Mouse (Mus musculus) liver, embryonic 13.5 days (tissue): ENCODE results near the gene Dync2li1. TPM values are rescaled to one million over a fixed set of nuclear protein-coding genes. Genes with fewer than 3 reads are reported as not detected.

Source experiments
- ATAC-seq: fragments of 200-750 bp; cut with Nextera tagmentation; 2 replicates; pipeline ENCODE4 v1.8.0; 2017; ENCODE audit warnings: low read depth, mild to moderate bottlenecking, moderate number of reproducible peaks, moderate library complexity
- DNase-seq: peaks from one replicate; pipeline ENCODE4 v3.0.0; 2022
- H3K27ac ChIP-seq: fragments of 300-500 bp; sonication (generic); 2 replicates; pipeline ENCODE4 v1.5.1; 2015; ENCODE audit warnings: moderate library complexity, mild to moderate bottlenecking, inconsistent platforms
- H3K27me3 ChIP-seq: fragments of 300-500 bp; sonication (generic); 2 replicates; pipeline ENCODE4 v1.6.1; 2015; ENCODE audit warnings: mild to moderate bottlenecking, inconsistent platforms
- H3K36me3 ChIP-seq: fragments of 300-500 bp; sonication (generic); 2 replicates; pipeline ENCODE4 v1.6.1; 2015; ENCODE audit warnings: mild to moderate bottlenecking, inconsistent platforms
- H3K4me1 ChIP-seq: fragments of 300-500 bp; sonication (generic); replicated peaks from 2 replicates; pipeline ENCODE4 v1.6.1; 2015; ENCODE audit warnings: inconsistent platforms
- H3K4me2 ChIP-seq: fragments of 300-500 bp; sonication (generic); 2 replicates; pipeline ENCODE4 v1.6.1; 2015; ENCODE audit warnings: inconsistent platforms, mild to moderate bottlenecking, moderate library complexity
- H3K4me3 ChIP-seq: fragments of 300-500 bp; sonication (generic); replicated peaks from 2 replicates; pipeline ENCODE4 v1.5.1; 2015; ENCODE audit warnings: mild to moderate bottlenecking, inconsistent platforms
- H3K9ac ChIP-seq: fragments of 300-500 bp; sonication (generic); 2 replicates; pipeline ENCODE4 v1.6.1; 2015; ENCODE audit warnings: mild to moderate bottlenecking, inconsistent platforms
- H3K9me3 ChIP-seq: fragments of 300-500 bp; sonication (generic); replicated peaks from 2 replicates; pipeline ENCODE4 v1.6.1; 2016; ENCODE audit warnings: inconsistent platforms
- WGBS: fragments of 180-500 bp; shearing (Covaris S2); methylation state at CpG from one replicate; pipeline ENCODE4 v1.1.7; 2015; ENCODE audit not compliant: insufficient replicate concordance; 5-methylcytosine and 5-hydroxymethylcytosine counted together
- polyA plus RNA-seq: library from polyadenylated mRNA; unstranded; fragments of >200 nt; fragmentation: Nextera tagmentation; extraction: Ambion mirVana; gene quantifications from 2 replicates; pipeline ENCODE4 v1.2.1, GENCODE M21; 2015

Gene Dync2li1
- polyA plus RNA-seq, 1 experiment from 2014 or later, result 2.5 TPM

DNA sequence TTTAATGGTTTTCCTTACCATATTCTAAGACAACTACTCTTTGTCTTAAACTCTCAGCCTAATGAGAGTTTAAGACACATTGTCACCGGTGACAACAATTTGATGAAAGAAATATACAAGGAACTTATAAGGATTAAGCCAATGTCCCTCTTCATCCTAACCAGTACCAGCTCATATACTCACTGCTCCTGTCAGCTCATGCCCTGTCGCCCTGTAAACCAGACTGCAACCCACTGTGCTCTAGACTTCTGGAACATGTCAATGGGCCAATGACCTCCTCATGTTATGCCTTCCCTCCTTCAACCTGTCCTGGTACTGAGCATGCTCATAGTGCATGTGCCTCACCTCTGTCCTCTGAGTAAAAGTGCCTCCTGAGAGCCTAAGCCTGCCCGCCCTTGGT is 41.6 kb downstream of the Dync2li1 start:
- H3K27ac ChIP-seq, result no peak overlapping the region
- no peak for ATAC-seq
- 67% methylated on average over 3 of the region's 3 CpGs for WGBS
- no peaks in the 10 kb centered on the region for H3K36me3 ChIP-seq
- H3K4me3 ChIP-seq, result no peak overlapping the region
- DNase-seq, result no peak
- no peaks in the 10 kb centered on the region for H3K9me3 ChIP-seq
- H3K4me1 ChIP-seq, result no peaks in the 10 kb centered on the region
- H3K9ac ChIP-seq, result no peak overlapping the region
- no peaks in the 10 kb centered on the region for H3K27me3 ChIP-seq
- no peak overlapping the region for H3K4me2 ChIP-seq

- no peak overlapping the region for H3K4me3 ChIP-seq
- no peak for DNase-seq
- H3K27me3 ChIP-seq, result peaks cover 33% of the 10 kb centered on the region
- H3K36me3 ChIP-seq, result no peaks in the 10 kb centered on the region
- ATAC-seq, result no peak
- H3K27ac ChIP-seq, result no peak overlapping the region
- H3K9ac ChIP-seq, result no peak overlapping the region
- H3K4me2 ChIP-seq, result no peak overlapping the region
- WGBS, result 59% methylated on average over 16 of the region's 16 CpGs
- H3K4me1 ChIP-seq, result no peaks in the 10 kb centered on the region
- H3K9me3 ChIP-seq, result no peaks in the 10 kb centered on the region
Observed at GRCm38 (mm10) chr17:84672376-84673369, 46.4 kb downstream of the Dync2li1 start.

- no peak overlapping the region for H3K4me2 ChIP-seq
- H3K36me3 ChIP-seq, result no peaks in the 10 kb centered on the region
- H3K27me3 ChIP-seq, result peaks cover 40% of the 10 kb centered on the region
- ATAC-seq (no peak), DNase-seq (no peak)
- H3K9ac ChIP-seq, result no peak overlapping the region
- no peak overlapping the region for H3K27ac ChIP-seq
- no peaks in the 10 kb centered on the region for H3K4me1 ChIP-seq
- H3K9me3 ChIP-seq, result no peaks in the 10 kb centered on the region
- no peak overlapping the region for H3K4me3 ChIP-seq
- WGBS, result 51% methylated on average over 7 of the region's 7 CpGs
Observed at GRCm38 (mm10) chr17:84674048-84674447, 47.8 kb downstream of the Dync2li1 start.

DNA sequence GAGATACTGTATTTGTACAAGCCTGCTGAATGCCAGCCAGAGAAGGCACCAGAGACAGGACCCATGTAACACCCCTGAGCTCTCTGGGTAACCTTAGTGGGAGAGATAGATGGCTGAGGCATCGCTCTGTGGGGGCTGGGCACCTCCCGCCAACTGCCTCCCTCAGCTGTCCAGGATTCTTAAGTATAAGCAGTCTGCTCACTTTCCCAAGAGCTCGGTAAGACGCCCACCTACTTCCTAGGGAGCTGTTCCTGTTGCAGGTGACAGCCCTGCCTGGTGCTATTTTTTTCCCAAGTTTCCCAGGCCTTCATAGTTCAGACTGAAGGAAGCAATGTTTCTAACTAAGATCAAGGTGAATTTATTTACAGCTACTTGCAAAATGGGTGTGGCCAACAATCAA is 48.9 kb downstream of the Dync2li1 start:
- no peak overlapping the region for H3K9ac ChIP-seq
- no peak overlapping the region for H3K4me3 ChIP-seq
- DNase-seq (no peak), ATAC-seq (no peak)
- no peaks in the 10 kb centered on the region for H3K9me3 ChIP-seq
- peaks cover 40% of the 10 kb centered on the region for H3K27me3 ChIP-seq
- H3K36me3 ChIP-seq, result no peaks in the 10 kb centered on the region
- WGBS, result 53% methylated on average over 4 of the region's 4 CpGs
- H3K4me2 ChIP-seq, result no peak overlapping the region
- H3K27ac ChIP-seq, result no peak overlapping the region
- H3K4me1 ChIP-seq, result no peaks in the 10 kb centered on the region

- Histone ChIP-seq H3K36me3 (no peaks in the 10 kb centered on the region), H3K4me3 (peak within 1 kb of the TSS; percentile 27), H3K9me3 (no peaks in the 10 kb centered on the region), H3K9ac (no peak within 1 kb of the TSS), H3K4me2 (peak within 1 kb of the TSS; percentile 57), H3K27ac (no peak within 1 kb of the TSS), H3K4me1 (no peaks in the 10 kb centered on the region), H3K27me3 (peaks cover 40% of the 10 kb centered on the region)
- DNase-seq (no peak), ATAC-seq (no peak)
- WGBS, result 2% methylated on average over 24 of the region's 24 CpGs
Observed at GRCm38 (mm10) chr17:84675951-84676366, 49.7 kb downstream of the Dync2li1 start, which contains the start of gene Abcg8. Abcg8 (plus strand) TSS chr17:84676302.

DNA sequence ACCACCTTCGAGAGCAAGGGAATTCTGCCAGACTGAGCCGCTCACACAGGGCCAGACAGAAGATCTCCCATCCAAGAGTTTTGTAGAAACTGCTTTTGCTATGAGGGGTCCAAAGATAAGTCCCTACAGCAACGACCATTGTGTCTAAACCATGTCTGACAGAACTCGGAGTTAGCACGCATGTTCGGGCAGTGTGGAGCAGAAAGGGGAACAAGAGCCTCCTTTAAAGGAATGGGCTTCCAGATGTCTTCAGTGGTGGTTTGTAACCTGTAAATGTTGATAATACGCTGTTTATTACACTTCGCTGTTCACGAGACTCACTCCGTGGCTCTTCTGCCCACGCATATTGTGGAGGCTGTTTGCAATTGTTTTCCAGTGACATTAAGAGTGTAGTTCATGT is 51.3 kb downstream of the Dync2li1 start:
- Histone ChIP-seq H3K4me2 (no peak overlapping the region), H3K36me3 (no peaks in the 10 kb centered on the region), H3K27ac (no peak overlapping the region), H3K4me3 (no peak overlapping the region), H3K9ac (no peak overlapping the region), H3K27me3 (peaks cover 40% of the 10 kb centered on the region), H3K4me1 (no peaks in the 10 kb centered on the region), H3K9me3 (no peaks in the 10 kb centered on the region)
- ATAC-seq, result no peak
- 61% methylated on average over 11 of the region's 11 CpGs for WGBS
- no peak for DNase-seq

DNA sequence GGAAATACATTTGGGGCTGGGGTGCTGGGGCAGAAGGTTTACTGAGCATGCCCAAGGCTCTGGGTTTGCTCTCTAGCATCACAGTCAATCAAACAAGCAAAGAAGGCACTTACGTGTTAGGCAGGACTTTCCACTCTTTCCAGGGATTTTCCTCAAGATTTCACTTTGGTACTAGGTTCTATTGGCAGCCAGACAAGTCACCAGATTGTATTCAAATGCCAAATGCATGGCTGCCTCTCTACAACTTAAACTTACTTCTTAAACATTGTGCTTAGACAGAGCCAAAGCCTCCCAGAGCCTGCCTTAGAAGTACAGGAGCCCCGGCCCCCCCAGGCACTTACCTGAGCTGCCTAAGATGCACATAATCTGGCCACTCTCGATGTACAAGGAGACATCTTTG is 55.4 kb downstream of the Dync2li1 start:
- DNase-seq, result no peak
- WGBS, result 60% methylated on average over 3 of the region's 3 CpGs
- H3K4me3 ChIP-seq, result no peak overlapping the region
- H3K9ac ChIP-seq, result no peak overlapping the region
- H3K9me3 ChIP-seq, result no peaks in the 10 kb centered on the region
- H3K4me1 ChIP-seq, result peaks cover 4% of the 10 kb centered on the region
- peaks cover 15% of the 10 kb centered on the region; the same call in 1 of the 2 replicates for H3K27me3 ChIP-seq
- H3K4me2 ChIP-seq, result no peak overlapping the region
- no peaks in the 10 kb centered on the region for H3K36me3 ChIP-seq
- no peak overlapping the region for H3K27ac ChIP-seq
- no peak for ATAC-seq

DNA sequence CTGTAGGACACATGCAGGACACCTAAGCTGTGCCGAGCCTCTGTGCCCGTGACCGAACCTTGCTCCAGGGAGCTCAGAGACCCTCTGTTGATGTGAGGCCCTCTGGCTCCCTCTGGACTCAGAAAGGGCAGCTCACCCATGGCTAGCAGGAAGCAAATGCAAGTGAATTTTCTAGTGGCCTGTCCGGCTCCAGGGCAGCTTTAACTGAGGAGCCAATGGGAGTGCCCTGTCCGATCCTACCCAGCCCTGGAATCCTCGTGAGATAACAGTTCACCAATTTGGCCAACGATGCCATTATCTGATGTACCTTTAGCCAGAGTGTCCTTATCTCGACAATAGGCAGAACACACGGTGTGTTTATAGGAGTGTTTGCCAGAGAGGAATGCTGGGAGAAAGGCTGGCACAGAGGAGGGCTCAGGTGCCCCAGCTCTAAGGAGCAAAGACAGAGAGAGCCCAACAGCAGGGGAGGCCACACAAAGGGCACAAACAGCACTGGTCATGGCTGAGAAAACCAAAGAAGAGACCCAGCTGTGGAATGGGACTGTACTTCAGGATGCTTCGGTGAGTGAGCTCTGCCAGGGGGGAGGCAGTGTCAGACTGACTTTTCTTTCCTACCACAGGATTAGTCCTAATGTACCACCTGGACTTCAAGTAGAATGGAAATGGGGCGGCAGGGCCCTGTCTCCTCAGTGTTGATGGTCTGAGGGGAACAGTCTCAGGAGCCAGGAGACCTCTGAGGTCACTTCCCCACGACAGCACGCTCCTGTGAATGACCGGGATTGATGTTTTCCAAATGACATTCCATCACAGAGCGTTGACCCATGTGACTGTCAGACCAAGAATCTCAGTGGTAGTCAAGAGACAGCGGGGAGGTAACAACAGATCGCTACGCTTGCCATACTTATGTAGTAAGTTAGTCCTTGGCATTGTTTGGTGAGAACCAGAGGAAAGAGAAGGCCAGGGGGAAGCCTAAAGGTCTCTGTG is 56.7 kb downstream of the Dync2li1 start, which contains the start of gene Abcg5:
TSS of gene Abcg5 (minus strand) at position 278 of the 984 bp plus-strand sequence.
- 0 out of 2 replicates have a peak, but pooled peaks cover 4% of the 10 kb centered on the region for H3K27me3 ChIP-seq
- H3K27ac ChIP-seq, result no peak within 1 kb of the TSS
- DNase-seq (no peak), ATAC-seq (no peak)
- H3K9me3 ChIP-seq, result no peaks in the 10 kb centered on the region
- H3K4me2 ChIP-seq, result no peak within 1 kb of the TSS
- WGBS, result 60% methylated on average over 18 of the region's 18 CpGs
- H3K4me3 ChIP-seq, result no peak within 1 kb of the TSS
- no peaks in the 10 kb centered on the region for H3K36me3 ChIP-seq
- peaks cover 4% of the 10 kb centered on the region for H3K4me1 ChIP-seq
- no peak within 1 kb of the TSS for H3K9ac ChIP-seq

GRCm38 (mm10) chr17:84684284-84684683 is 58.0 kb downstream of the Dync2li1 start:
- Histone ChIP-seq H3K36me3 (no peaks in the 10 kb centered on the region), H3K27ac (no peak overlapping the region), H3K4me1 (peaks cover 4% of the 10 kb centered on the region), H3K27me3 (no peaks in the 10 kb centered on the region), H3K9me3 (no peaks in the 10 kb centered on the region), H3K4me2 (no peak overlapping the region), H3K4me3 (no peak overlapping the region), H3K9ac (no peak overlapping the region)
- ATAC-seq (no peak), DNase-seq (no peak)
- WGBS, result 18% methylated on average over 6 of the region's 6 CpGs

DNA sequence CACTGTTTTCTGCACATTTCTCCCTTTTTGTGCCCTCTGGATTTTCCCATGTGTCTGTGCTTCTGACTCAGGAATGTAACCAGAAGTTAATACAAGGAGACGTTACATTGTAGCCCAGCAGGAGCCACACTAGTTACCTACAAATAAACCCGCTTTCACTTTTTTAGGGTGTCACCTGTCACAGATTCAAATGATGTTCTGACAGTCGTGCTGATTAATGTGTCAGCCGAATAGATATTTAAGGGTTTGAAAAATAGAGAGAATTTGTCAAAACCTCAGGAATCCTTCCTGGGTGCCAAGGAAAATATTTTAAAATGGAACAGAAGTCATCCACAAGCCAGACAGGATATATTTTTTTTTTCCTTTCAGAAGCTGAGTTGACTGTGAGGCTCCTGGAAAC is 59.0 kb downstream of the Dync2li1 start:
- H3K27ac ChIP-seq, result no peak overlapping the region
- H3K27me3 ChIP-seq, result no peaks in the 10 kb centered on the region
- H3K4me3 ChIP-seq, result no peak overlapping the region
- DNase-seq (no peak), ATAC-seq (no peak)
- H3K9ac ChIP-seq, result no peak overlapping the region
- H3K36me3 ChIP-seq, result no peaks in the 10 kb centered on the region
- H3K9me3 ChIP-seq, result no peaks in the 10 kb centered on the region
- H3K4me1 ChIP-seq, result peaks cover 4% of the 10 kb centered on the region
- 65% methylated on average over 4 of the region's 4 CpGs for WGBS
- no peak overlapping the region for H3K4me2 ChIP-seq

- H3K4me1 ChIP-seq, result peaks cover 7% of the 10 kb centered on the region
Observed at GRCm38 (mm10) chr17:84687994-84688393, 61.7 kb downstream of the Dync2li1 start.

More at GRCm38 (mm10) chr17:84687994-84688393, 61.7 kb downstream of the Dync2li1 start:
- no peak overlapping the region for H3K4me2 ChIP-seq
- H3K27me3 ChIP-seq, result no peaks in the 10 kb centered on the region
- ATAC-seq, result no peak
- no peak for DNase-seq
- no peaks in the 10 kb centered on the region for H3K36me3 ChIP-seq
- H3K9me3 ChIP-seq, result no peaks in the 10 kb centered on the region
- WGBS, result 69% methylated on average over 5 of the region's 5 CpGs
- H3K9ac ChIP-seq, result no peak overlapping the region
- H3K27ac ChIP-seq, result no peak overlapping the region
- no peak overlapping the region for H3K4me3 ChIP-seq
